Mouse (Mus musculus) E14TG2a.4 (cell line): ENCODE measurements around the gene Smarcc1.

ENCODE experiments used
- CTCF ChIP-seq: conservative IDR thresholded peaks from 2 replicates; pipeline ENCODE4 v1.5.1; 2014; ENCODE audit warnings: low read length
- POU5F1 ChIP-seq: IDR thresholded peaks from 2 replicates; pipeline ENCODE4 v1.6.1; 2014; ENCODE audit warnings: low read length, borderline replicate concordance

DNA sequence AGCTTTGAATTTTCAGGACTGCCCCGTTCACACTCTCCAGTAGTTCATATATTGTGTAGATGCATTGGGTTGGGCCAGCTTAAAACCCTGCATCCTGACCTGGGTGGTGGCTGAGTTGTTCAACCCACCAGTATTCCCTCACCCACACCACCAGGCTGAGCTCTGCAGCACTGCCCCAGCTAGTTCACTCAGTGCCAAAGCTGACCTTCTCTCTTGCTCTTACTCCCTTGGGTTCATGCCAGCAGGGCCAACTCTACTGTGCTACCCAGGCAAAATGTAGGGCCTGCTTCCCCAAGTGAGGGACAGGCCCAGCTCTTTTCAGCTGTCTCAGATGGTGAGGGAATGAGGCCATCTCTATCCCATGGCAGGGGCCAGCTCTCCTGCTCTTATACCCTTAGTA lies 41.5 kb downstream of the Smarcc1 start:
- TF ChIP-seq CTCF = no peak
- TF ChIP-seq POU5F1 = no peak
